Mouse (Mus musculus): ENCODE measurements around the gene Cln5.

Cln5 gene

GRCm38 (mm10) chr14:103069864-103070611 lies at the start of gene Cln5:
TSS of gene Cln5 (plus strand) at chr14:103070216.
- peak; percentile 97 for DNase-seq (ENCODE audit: low spot score)

GRCm38 (mm10) chr14:103029203-103029602 lies 40.8 kb upstream of the Cln5 start:
- no peak for DNase-seq (ENCODE audit: low spot score)

GRCm38 (mm10) chr14:103033271-103033823 lies 36.7 kb upstream of the Cln5 start:
- DNase-seq (ENCODE audit: low spot score): peak; percentile 5

- DNase-seq (ENCODE audit: low spot score): no peak
Measured at GRCm38 (mm10) chr14:103034076-103034475, 35.9 kb upstream of the Cln5 start.

- DNase-seq (ENCODE audit: low spot score): no peak
Measured at GRCm38 (mm10) chr14:103037016-103037415, 33.0 kb upstream of the Cln5 start.

- no peak for DNase-seq (ENCODE audit: low spot score)
Measured at GRCm38 (mm10) chr14:103046677-103047076, 23.3 kb upstream of the Cln5 start, which contains the start of gene Acod1. TSS of gene Acod1 (plus strand) at chr14:103046977.

- no peak for DNase-seq (ENCODE audit: low spot score)
Measured at GRCm38 (mm10) chr14:103048292-103049086, 21.5 kb upstream of the Cln5 start.

- peak; percentile 85 for DNase-seq (ENCODE audit: low spot score)
Measured at GRCm38 (mm10) chr14:103051159-103051769, 18.8 kb upstream of the Cln5 start.

- no peak for DNase-seq (ENCODE audit: low spot score)
Measured at GRCm38 (mm10) chr14:103054731-103055130, 15.3 kb upstream of the Cln5 start.

- DNase-seq (ENCODE audit: low spot score): no peak
Measured at GRCm38 (mm10) chr14:103056601-103057000, 13.4 kb upstream of the Cln5 start.

GRCm38 (mm10) chr14:103058998-103059397 lies 11.0 kb upstream of the Cln5 start:
- DNase-seq (ENCODE audit: low spot score): no peak

GRCm38 (mm10) chr14:103059495-103059894 lies 10.5 kb upstream of the Cln5 start:
- no peak for DNase-seq (ENCODE audit: low spot score)

GRCm38 (mm10) chr14:103065294-103066167 lies 4.5 kb upstream of the Cln5 start:
- peak; percentile 87 for DNase-seq (ENCODE audit: low spot score)

GRCm38 (mm10) chr14:103069465-103069863 lies 552 bp upstream of the Cln5 start:
- DNase-seq (ENCODE audit: low spot score): peak; percentile 6

- DNase-seq (ENCODE audit: low spot score): peak; percentile 10
Measured at GRCm38 (mm10) chr14:103070790-103071189, 774 bp downstream of the Cln5 start.

- DNase-seq (ENCODE audit: low spot score): no peak
Measured at GRCm38 (mm10) chr14:103071471-103071870, 1.5 kb downstream of the Cln5 start.

GRCm38 (mm10) chr14:103072731-103073130 lies 2.7 kb downstream of the Cln5 start:
- no peak for DNase-seq (ENCODE audit: low spot score)

GRCm38 (mm10) chr14:103073825-103074224 lies 3.8 kb downstream of the Cln5 start:
- DNase-seq (ENCODE audit: low spot score): no peak

- DNase-seq (ENCODE audit: low spot score): no peak
Measured at GRCm38 (mm10) chr14:103075166-103075565, 5.2 kb downstream of the Cln5 start.

- DNase-seq (ENCODE audit: low spot score): no peak
Measured at GRCm38 (mm10) chr14:103077272-103078005, 7.4 kb downstream of the Cln5 start.
